Mouse (Mus musculus) retina, adult 2 months (tissue): ENCODE measurements around the gene Zscan4b.
"Not testable (repeated sequence)": the region's sequence is repeated elsewhere in the genome, so short reads cannot be mapped to it uniquely, and the experiment has no call there.

Experiments used
- DNase-seq: peaks from one replicate; pipeline ENCODE4 v3.0.0-alpha.2; 2012; ENCODE audit warnings: low read depth, low spot score

Zscan4b gene

DNA sequence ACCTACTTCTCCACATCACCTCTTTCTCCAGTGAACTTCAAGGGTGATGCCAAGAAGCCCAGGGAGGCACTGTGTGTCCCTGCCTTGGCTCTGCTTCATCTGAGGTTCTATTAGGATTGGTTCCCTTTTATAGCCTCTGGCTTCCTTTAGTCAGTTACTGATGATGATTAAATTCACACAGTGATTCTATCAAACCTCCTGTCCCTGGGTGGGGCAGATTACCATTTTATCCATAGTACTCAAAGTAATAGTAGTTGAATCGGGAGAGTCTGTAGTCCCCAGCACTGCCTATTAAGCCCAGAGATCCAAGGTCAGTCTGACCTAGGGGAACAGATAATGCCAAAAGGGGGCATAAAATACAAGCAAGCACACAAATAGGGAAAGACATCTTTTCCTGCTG, at the start of gene Zscan4b:
Gene Zscan4b (minus strand): TSS at position 101 of the 400 bp plus-strand sequence.
- DNase-seq, result not testable (repeated sequence)
